Mouse (Mus musculus) layer of hippocampus, adult 9-10 months (tissue): ENCODE data around the gene Rhbdf2.

Source experiments
- DNase-seq: peaks from one replicate; pipeline ENCODE4 v3.0.0; 2022; ENCODE audit warnings: low spot score

Rhbdf2 gene

DNA sequence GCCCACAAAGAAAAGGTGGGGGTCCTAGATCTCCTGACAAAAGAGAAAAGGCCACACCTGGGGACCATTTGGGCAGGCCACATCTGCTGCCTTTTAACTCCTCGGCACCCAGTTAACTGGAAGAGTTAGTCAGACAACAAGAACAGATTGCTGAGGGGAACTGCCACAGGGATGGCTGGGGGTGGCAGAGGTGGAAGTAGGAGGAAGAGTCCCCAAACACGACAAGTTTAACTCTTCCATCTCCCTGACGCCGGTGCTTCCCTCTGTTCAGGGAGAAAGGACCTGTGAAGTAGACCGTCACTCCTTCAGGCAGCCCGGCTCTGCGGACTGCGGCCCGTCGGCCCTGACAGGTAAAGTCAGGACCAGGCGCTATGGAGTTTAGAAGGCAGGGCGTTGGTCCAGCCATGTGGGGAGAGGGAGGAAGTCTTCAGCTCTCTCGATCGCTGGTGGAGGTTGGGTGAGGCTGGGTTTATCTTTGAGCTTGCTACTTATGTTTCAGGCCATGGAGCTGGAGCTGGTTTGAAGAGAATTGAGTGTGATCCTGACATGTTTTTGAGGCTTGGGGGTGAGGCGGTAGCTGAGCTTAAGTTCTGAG is 32.3 kb upstream of the Rhbdf2 start:
- no peak for DNase-seq

DNA sequence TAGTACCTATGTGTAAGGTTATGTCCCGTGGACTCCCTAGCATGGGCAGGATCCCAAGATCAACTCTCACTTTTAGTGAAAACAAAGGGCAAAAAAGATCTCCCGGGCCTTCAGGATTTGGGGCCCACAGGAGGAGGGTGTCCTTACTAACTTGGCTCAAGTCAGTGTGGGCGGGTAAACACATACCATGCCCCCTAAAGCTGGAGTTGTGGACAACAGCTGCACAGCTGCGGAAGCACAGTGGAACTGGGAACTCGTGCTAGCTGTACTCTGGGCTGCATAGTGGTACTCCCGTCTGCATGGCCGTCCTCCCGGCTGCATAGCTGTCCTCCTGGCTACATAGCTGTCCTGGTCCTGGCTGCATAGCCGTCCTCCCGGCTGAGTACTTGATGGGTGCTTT is 31.4 kb upstream of the Rhbdf2 start:
- DNase-seq = no peak

DNA sequence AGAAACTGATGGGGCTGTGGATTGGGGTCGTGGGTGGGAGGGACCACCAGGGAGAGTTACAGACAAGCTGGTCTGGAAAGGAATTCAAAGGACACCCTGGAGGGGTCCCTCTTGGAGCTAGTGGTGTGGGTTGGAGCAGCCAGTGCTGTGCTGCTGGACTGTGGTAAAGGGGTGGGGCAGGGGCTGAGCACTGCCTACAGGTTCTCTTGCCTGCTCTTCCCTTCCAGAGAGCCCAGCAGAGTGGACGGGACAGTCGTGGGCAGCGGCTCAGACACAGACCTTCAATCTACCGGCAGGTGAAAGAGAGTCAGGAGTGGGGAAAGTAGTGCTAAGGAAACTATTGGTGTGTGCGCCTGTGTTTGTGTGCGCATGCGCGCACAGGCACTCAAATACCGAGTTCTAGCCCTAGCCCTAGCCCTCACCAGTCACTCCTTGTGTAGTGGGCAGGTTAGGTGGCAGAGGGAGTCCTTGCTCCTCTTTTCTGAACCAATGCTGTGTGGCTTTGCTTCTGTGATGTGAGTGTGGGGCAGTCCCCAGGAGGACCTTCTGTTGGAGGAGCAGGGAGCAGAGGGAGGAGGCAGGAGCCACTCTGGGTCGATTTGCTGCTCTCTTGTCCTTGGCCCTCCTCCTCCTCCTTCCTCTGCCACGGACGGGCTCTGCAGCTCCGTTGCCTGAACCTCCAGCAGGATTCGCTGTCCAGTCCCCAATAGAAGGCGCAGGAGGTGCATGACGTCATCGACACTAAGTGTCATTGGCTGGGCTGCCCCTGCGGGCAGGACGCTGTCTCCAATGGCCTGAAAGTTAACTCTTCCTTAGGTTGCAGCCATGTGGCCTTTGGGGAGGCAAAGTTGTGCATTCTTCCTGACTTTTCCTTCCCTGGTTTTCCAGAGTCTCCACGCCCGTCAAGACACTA is 30.7 kb upstream of the Rhbdf2 start:
- DNase-seq = no peak

DNA sequence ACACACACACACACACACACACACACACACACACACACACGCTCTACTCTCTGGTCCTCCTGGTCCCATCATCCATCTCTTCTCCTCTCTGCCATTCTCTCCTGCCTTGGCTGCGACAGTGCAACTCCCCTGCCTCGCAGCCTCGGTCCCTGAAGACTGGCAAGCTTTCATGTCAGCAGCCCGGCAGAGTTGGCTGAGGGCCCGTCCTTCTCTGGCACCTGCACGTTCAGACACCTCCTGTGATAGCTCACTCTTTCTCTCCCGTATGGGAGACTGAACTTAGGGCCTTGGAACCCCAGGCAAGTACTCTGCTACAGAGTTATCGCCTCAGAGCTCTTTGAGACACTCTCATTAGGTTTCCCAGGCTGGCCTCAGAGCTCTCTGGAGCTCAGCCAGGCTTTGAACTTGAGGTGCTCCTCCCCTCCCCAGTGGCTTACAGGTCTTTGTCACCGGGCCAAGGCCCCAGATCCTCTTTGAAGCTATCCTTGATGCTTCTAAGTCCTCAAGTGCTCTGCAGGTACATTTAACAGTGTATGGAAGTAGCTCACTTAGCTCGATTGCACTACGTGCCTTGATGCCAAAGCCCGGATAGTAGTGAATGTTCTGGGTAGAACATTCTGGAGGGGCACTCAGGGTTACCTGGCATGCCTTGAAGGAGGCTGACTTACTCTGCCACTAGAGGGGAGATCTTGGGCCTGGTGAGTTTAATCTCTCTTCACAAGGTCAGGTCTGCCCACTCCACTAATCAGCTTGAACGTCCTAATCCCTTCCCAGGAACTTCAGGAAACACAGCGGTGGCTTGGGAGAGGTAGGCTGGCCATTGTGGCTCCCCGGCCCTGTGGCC is 29.8 kb upstream of the Rhbdf2 start:
- DNase-seq = no peak

GRCm38 (mm10) chr11:116654255-116654821 is 27.5 kb upstream of the Rhbdf2 start, which contains the start of gene Cygb:
Gene Cygb, minus strand, starts transcription at chr11:116654313.
- DNase-seq = no peak

DNA sequence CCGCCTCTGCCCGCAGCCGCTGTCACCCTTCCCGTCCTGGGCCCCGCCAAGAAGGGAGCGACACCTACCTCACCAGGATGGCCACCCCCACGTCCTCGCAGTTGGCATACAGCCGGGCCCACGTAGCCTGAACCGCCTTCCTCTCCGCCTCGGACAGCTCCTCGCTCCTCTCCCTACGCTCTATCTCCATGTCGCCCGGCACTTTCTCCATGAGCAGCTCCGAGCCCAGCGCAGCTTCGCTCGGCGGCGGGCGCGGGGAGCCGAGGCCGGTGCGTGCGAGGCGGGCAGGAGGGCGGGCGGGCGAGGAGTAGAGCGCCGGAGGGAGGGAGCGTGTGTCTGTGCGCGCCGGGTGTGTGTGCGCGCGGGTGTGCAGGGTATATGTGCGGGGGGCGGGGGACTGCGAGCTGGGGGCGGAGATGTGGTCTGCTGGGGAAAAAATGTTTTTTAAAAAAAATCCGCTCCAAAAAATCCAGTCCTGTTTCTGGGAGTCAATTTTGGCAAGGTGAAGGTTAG is 26.9 kb upstream of the Rhbdf2 start:
- no peak for DNase-seq

DNA sequence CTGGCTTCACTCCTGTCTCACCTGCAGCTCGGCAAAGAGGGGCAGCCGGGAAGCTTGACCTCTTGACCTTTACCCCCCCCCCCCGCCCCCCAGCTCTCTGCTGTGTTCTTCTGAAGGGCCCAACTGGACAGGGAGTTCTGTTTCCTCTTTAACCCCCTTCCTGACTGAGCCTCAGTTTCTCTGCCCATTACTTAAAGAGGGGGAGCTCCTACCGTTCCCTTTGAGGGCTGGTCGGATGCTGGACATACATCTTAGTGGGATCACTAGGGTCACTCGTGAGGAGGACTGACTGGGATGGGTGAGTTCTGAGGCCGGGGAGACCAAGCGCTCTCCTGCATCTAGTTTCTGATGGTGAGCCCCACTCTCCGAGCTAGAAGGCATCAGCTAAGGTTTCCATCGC is 26.4 kb upstream of the Rhbdf2 start, which contains the start of gene Prcd:
Gene Prcd, plus strand, starts transcription at position 301 of the 400 bp plus-strand sequence.
- DNase-seq = no peak

DNA sequence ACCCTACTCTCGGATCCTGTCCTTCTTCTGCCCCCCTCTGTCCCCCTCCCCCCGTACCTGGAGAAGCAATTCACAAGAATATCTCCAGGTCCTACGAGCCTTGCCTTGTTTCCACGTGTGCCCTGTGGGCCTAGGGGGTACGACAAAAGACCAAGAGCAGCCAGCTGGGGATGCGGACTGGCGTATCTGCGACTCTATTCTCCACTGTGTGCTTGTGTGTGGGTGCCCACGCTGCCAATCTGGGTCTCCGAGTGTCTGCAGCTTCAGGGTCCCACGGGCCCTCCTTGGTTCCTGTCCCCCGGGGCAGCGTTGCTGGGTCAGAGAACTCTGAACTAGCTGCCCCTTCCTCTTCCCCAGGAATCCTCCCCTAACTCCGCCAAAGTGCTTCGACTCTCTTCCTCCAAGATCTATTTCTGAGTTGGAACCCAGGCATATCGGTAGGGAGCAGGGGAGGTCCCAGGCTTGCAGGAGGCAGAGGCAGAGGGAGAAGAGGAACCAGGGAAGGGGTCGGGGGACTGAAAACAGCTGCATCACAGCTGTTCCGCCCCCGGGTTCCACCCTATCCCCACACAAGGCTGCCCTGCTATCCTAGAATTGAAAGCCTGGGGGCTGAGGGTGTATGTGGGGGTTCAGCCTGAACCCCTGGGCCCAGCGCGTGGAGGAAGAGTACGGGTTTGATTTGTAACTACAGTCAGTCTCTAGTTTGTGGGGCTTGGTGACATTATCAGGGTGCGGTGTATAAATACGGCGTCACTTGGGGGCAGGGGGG is 25.7 kb upstream of the Rhbdf2 start:
- DNase-seq = no peak

DNA sequence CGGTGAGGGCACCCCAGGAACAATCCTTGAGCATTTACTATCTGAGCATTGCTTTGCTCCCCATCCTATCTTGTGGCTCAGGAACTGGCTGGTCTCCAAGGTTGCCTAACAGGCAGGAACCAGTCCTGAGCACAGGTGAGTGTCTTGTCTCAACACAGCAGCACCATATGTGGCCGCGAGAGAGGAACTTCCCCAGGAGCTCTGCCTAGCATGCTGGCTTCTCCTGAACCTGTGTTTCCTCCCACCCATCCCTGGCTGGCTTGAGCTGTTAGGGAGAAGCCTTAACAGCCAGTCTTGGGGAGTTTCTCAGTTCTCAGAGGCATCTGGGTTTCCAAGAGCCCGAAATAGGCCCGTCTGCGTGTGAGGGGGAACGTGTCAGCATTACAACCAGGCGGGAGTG is 24.5 kb upstream of the Rhbdf2 start:
- DNase-seq = no peak

GRCm38 (mm10) chr11:116650811-116651210 is 24.0 kb upstream of the Rhbdf2 start:
- DNase-seq = no peak

DNA sequence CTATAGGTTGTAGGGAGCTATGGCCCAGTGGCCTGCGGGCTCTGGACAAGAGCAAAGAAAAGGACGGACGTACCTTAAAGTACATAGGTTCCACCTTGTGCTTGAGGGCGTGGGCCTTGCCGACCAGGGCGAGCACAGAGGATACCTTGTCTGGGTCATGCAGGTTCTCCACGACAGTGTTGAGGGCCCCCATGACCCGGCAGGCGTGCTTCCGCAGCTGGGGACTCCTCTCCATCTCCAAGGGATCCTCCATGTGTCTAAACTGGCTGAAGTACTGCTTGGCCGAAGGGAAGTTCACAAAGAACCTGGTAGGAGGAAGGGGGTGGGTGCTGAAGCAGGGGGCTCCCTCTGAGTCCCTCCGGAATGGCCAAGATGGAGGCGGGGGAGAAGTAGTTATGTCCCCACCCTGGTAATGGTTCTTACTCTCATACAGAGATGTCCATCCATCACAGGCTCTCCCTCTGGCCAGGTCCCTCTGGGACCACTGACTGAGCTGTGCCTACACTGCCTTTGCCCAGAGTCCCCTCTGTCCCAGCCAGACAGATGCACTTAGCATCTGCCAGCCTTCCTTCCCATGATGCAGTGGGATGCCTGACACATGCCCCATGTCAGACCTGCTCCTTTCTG is 23.0 kb upstream of the Rhbdf2 start:
- no peak for DNase-seq

GRCm38 (mm10) chr11:116648976-116649375 is 22.2 kb upstream of the Rhbdf2 start:
- DNase-seq = no peak

DNA sequence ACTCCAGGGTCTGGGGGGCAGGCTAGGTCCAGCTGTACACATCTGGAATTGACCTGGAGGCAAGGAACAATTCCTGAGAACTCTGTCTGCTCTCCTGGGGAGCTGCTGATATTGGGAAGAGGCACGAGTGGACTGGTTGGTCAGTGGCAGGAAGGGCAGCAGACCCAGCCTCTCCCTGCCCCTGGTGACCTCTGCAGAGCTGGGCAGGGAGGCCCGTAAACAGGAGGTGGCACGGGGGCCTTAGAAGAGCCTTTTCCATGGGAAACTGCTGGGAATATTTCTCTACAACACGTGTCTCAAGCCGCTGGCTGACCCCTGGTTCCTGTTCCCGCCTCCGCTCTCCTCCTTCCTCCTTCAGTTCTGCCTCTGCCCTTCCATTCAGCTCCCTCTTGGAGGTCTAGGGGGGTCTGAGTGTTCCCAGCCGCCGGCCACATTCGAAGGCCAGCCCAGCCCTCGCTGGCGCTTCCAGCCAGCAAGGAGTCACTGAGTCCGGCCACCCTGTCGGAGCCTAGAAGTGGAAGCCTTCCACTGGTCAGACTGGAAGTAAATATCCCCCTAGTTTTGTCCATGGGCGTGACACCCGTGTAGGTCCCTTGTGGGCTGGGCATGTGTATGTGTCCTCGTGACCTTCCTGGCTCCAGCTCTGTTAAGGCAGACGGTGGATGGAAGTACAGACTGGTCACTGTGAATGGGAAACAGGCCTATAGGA is 21.5 kb upstream of the Rhbdf2 start:
- DNase-seq = no peak

DNA sequence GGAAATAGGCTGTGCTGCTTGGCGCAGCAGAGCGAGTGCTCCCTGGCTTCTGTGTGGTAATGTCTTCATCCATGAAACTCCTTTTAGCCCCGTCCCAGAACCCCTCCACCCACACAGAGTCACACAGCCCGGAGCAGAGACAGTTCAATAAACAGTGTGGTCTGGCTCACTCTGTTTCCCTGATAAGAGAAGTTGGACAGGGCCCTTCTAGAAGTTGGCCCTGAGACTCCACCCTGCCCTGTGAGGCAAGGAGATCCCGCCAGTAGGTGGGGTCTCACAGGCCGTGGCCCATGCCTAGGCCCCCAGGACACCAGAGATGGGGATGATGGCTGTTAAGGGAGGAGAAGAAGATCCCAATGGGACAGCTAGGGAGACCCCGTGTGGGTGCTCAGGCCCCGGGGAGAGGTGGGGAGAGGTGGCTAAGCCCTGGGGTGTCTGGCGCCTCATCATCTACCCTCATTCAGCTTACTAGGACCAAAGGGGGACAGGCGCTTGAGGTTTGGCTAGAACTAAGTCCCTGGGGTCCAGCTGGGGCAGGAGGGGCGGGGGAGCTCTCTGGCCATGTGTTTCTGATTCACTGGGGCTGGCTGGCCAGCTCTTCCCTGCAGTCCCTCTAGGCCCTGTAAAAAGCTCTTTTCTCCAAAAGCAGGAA is 20.6 kb upstream of the Rhbdf2 start:
- no peak for DNase-seq

DNA sequence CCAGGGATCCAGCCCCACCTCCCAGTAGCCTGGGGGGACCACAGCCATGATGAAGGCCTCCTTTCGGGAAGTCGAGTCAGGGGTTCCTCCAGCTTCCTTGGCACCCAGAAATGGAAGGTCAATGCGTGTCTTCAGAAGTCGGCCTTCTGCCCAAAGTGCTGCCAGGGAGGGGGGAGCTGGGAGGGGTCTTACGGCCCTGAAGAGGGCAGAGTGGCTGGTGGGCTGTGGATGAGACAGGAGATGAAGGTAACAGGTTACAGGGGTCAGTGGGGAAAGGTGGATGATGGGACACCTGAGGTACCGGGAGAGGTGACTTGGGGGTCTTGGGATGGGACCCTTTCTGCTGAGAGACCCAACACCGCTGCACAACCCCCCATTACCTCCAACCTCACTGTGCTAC is 20.0 kb upstream of the Rhbdf2 start:
- DNase-seq = no peak

DNA sequence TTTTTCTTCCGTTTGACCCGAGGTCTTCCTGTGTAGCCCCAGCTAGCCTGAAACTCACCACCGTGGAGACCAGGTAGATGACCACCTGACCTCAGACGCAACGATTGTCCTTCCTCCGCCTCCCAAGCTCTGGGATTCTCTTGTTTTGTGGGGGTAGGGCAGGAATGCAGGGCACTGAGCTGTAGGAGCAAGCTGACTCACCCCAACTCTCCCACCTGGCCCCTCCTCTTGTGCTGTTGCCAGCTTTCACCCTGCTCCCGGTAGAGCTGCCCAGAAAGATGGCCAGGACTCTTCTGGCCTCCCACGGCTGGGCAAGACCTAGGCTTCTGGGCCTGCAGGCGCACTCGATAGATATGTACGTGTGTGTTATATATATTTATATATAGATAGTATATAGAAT is 19.3 kb upstream of the Rhbdf2 start:
- DNase-seq = no peak

DNA sequence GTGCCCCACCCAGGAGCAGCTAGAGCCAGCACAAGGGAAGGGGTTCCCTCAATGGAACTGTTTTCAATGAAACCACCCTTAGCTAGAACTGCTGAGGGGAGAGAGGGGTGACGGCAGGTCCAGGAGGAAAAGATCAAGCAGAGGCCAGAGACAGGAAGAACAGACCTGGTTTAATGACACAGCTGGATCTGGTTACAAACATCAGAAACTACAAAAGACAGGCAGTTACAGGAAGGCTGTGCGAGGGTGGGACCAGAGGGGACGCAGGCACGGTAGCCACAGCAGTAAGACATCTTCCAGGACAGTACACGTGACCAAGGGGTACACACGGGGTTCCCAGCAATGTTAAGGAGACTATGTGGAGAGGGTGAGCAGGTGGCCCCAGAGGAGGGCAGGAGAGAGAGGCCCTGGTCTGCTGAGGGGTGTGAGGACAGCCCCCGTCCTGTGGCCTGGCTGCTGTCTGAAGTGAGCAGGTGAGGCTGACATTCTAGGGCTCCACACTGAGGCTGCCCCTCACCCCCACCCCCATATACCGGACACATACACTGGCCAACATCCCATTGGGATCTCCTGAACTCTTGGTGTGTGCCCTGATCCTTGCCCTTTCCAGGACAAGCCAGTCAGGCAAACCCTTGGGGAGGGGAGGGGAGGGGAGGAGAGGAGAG is 18.8 kb upstream of the Rhbdf2 start:
- DNase-seq = no peak

DNA sequence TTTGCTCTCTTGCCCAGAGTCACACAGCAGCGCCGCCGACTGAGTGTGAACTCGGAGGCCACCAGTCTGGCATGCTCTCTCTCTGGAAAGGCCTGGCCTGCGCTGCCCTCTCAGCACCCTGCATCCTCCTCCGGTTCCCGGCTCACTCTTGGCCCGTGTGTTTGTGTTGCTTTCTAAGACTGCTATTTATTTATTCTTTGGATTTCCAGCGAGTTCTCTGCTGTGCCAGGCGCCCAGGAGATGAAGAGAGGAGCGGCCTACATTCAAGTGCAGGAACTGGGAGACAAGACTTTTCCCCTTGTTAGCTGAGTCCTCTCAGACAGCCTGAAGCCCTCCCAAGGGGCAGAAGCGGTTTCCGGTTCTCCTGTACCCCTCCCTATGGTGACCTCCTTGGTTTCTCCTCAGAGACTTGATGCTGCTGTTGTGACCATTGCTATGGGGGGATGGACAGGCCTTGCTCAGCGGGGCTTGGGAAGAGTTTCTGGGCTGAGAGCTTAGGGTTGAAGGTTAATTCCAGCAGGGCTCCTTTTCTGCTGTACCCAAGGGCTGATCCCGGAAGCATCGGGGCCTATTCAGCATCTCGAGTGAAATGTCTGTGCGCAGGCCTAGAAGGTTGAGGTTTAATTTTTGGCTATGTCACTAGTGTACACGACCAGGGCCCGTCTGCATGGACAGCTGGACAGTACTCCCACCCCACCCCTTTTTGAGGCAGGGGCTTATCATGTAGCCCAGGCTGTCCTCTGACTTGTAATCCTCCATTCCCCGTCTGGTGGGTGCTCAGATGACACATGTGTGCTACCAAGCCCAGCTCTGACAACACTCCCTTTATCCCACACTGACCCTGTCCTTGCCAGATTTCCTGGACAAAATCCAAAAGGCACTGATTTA is 17.6 kb upstream of the Rhbdf2 start:
- DNase-seq = no peak
